Mouse (Mus musculus): ENCODE measurements at regions not wholly inside any gene's neighbourhood (a gene's known extent, or its start where the extent isn't known, plus 50 kb on each side); places are given as distances from the start of the nearest gene placed in this dataset.

GRCm38 (mm10) chrX:17026161-17026829 is 114.7 kb upstream of the Ndp start:
- H3K27me3 ChIP-seq (ENCODE audit: control insufficient read depth, insufficient read depth, low read length): no peaks in the 10 kb centered on the region
- no peak for TF ChIP-seq POLR2A (IDR thresholded peaks at IDR 0.05; ENCODE audit: borderline replicate concordance, insufficient read depth, low read length)
- no peak for TF ChIP-seq CTCF (IDR thresholded peaks at IDR 0.05; ENCODE audit: borderline replicate concordance, insufficient read depth, low read depth, low read length)
- no peak for DNase-seq
- no peaks in the 10 kb centered on the region for H3K4me1 ChIP-seq (ENCODE audit: control insufficient read depth, insufficient read depth, low read length)
- H3K4me3 ChIP-seq (replicated peaks; ENCODE audit: insufficient read depth, low read depth, low read length): no peak overlapping the region
- no peak overlapping the region for H3K27ac ChIP-seq (ENCODE audit: insufficient read depth, low read length)

GRCm38 (mm10) chrX:17017823-17018222 is 106.2 kb upstream of the Ndp start:
- H3K27me3 ChIP-seq (ENCODE audit: control insufficient read depth, insufficient read depth, low read length): no peaks in the 10 kb centered on the region
- H3K4me3 ChIP-seq (replicated peaks; ENCODE audit: insufficient read depth, low read depth, low read length): no peak overlapping the region
- H3K27ac ChIP-seq (ENCODE audit: insufficient read depth, low read length): no peak overlapping the region
- peak in 1 of 2 experiments; percentile 47 for DNase-seq
- 58% methylated on average over 1 of the region's 1 CpGs for WGBS
- TF ChIP-seq CTCF (IDR thresholded peaks at IDR 0.05; ENCODE audit: borderline replicate concordance, insufficient read depth, low read depth, low read length): no peak
- TF ChIP-seq POLR2A (IDR thresholded peaks at IDR 0.05; ENCODE audit: borderline replicate concordance, insufficient read depth, low read length): no peak
- peaks cover 2% of the 10 kb centered on the region; the same call in 1 of the 2 replicates for H3K4me1 ChIP-seq (ENCODE audit: control insufficient read depth, insufficient read depth, low read length)

- Histone ChIP-seq H3K4me1 (ENCODE audit: control insufficient read depth, insufficient read depth, low read length) (no peaks in the 10 kb centered on the region), H3K27ac (ENCODE audit: insufficient read depth, low read length) (no peak overlapping the region), H3K4me3 (replicated peaks; ENCODE audit: insufficient read depth, low read depth, low read length) (no peak overlapping the region), H3K27me3 (ENCODE audit: control insufficient read depth, insufficient read depth, low read length) (no peaks in the 10 kb centered on the region)
- DNase-seq: no peak
- TF ChIP-seq CTCF (IDR thresholded peaks at IDR 0.05; ENCODE audit: borderline replicate concordance, insufficient read depth, low read depth, low read length): no peak
- no peak for TF ChIP-seq POLR2A (IDR thresholded peaks at IDR 0.05; ENCODE audit: borderline replicate concordance, insufficient read depth, low read length)
- WGBS: 29% methylated on average over 2 of the region's 2 CpGs
Observed at GRCm38 (mm10) chrX:17009188-17009587, 97.6 kb upstream of the Ndp start.

GRCm38 (mm10) chrX:16998578-16998977 is 87.0 kb upstream of the Ndp start:
- Histone ChIP-seq H3K4me1 (ENCODE audit: control insufficient read depth, insufficient read depth, low read length) (no peaks in the 10 kb centered on the region), H3K27ac (ENCODE audit: insufficient read depth, low read length) (no peak overlapping the region), H3K27me3 (ENCODE audit: control insufficient read depth, insufficient read depth, low read length) (no peaks in the 10 kb centered on the region), H3K4me3 (replicated peaks; ENCODE audit: insufficient read depth, low read depth, low read length) (no peak overlapping the region)
- TF ChIP-seq CTCF (IDR thresholded peaks at IDR 0.05; ENCODE audit: borderline replicate concordance, insufficient read depth, low read depth, low read length): no peak
- TF ChIP-seq POLR2A (IDR thresholded peaks at IDR 0.05; ENCODE audit: borderline replicate concordance, insufficient read depth, low read length): no peak
- peak in 1 of 2 experiments; percentile 11 for DNase-seq
- 16% methylated on average over 5 of the region's 5 CpGs for WGBS

All from cerebellum, adult 2 months (tissue).